14 mouse cellular contexts compared by ENCODE assay signal in genomic region chr5:142473696-142474095, GRCm38 (mm10). TPM values are rescaled to one million over a fixed set of nuclear protein-coding genes. Genes with fewer than 3 reads are reported as not detected.
DNase-seq lines count a peak whose midpoint lies in the region; ATAC-seq lines count a peak whose summit lies in the region.
"Had no signal": no experiment of that assay in that cellular context is flagged by ENCODE, and none has a peak within 500 bp of the region (broad histone marks: within the 10 kb centered on the region; RNA-seq: fewer than 3 reads in every experiment).

No protein-coding gene starts in this region.

- DNase-seq in cerebellum, postnatal 25 days, result peak; percentile 49 to 60
- no peak for DNase-seq in cerebellum, postnatal 4 days (ENCODE audit: low spot score in 2 of 2)
- DNase-seq in neural tube, embryonic 11.5 days (ENCODE audit: low spot score), result peak; percentile 41
- DNase-seq in neural tube, embryonic 10.5 days (ENCODE audit: extremely low spot score, low spot score), result no peak
- DNase-seq in left cerebral cortex, postnatal 14 days (ENCODE audit: low spot score in 2 of 2), result peak; percentile 63 to 88
- peak; percentile 77 to 87 for DNase-seq in right cerebral cortex, postnatal 36 days (ENCODE audit: low spot score in 2 of 2)
- no peak for DNase-seq in urinary bladder, adult 18-20 months (ENCODE audit: low spot score in 2 of 2)
- DNase-seq: gastrocnemius, postnatal 25 days; thymus, postnatal 36 days had no signal

- no peaks in the 10 kb centered on the region for H3K27me3 ChIP-seq in neural tube, embryonic 11.5 days (ENCODE audit: control insufficient read depth, insufficient read depth, low read length)
- H3K27me3 ChIP-seq in intestine, embryonic 15.5 days (replicated peaks), result no peaks in the 10 kb centered on the region

- intact Hi-C loops in left cerebral cortex, postnatal 14 days (cut with DNase I), result no loop called here

- H3K9me3 ChIP-seq in neural tube, embryonic 11.5 days (ENCODE audit: control insufficient read depth, low read length), result no peaks in the 10 kb centered on the region
- H3K9me3 ChIP-seq in intestine, embryonic 15.5 days, result no peaks in the 10 kb centered on the region

- H3K4me2 ChIP-seq in neural tube, embryonic 11.5 days (ENCODE audit: low read depth), result no peak overlapping the region
- no peak overlapping the region for H3K4me2 ChIP-seq in intestine, embryonic 15.5 days (replicated peaks)

- no peak for ATAC-seq in neural tube, embryonic 11.5 days (ENCODE audit: insufficient read depth, low FRiP score, low TSS enrichment)
- no peak for ATAC-seq in intestine, embryonic 15.5 days

- no peak overlapping the region for H3K27ac ChIP-seq in neural tube, embryonic 11.5 days (ENCODE audit: low read depth, low read length)
- H3K27ac ChIP-seq in intestine, embryonic 15.5 days, result no peak overlapping the region

- H3K9ac ChIP-seq in neural tube, embryonic 11.5 days (ENCODE audit: low read length), result no peak overlapping the region
- H3K9ac ChIP-seq in intestine, embryonic 15.5 days, result no peak overlapping the region

- WGBS in neural tube, embryonic 11.5 days, result 52% methylated on average over 10 of the region's 10 CpGs
- 67% methylated on average over 10 of the region's 10 CpGs for WGBS in intestine, embryonic 15.5 days

- peaks cover 6% of the 10 kb centered on the region for H3K36me3 ChIP-seq in neural tube, embryonic 11.5 days (ENCODE audit: control insufficient read depth, insufficient read depth, low read length)
- peaks cover 10% of the 10 kb centered on the region; the same call in 1 of the 2 replicates for H3K36me3 ChIP-seq in intestine, embryonic 15.5 days

- H3K4me1 ChIP-seq in neural tube, embryonic 11.5 days (ENCODE audit: control insufficient read depth, insufficient read depth, low read length), result no peaks in the 10 kb centered on the region
- H3K4me1 ChIP-seq in intestine, embryonic 15.5 days (replicated peaks), result no peaks in the 10 kb centered on the region

- H3K4me3 ChIP-seq in neural tube, embryonic 11.5 days (ENCODE audit: low read depth, low read length), result no peak overlapping the region
- H3K4me3 ChIP-seq in intestine, embryonic 15.5 days (replicated peaks), result no peak overlapping the region
- H3K4me3 ChIP-seq: myocyte had no signal

RNA-seq across cellular contexts. Expression of gene Ap5z1, which starts 10.0 kb away (rescaled TPM):
- 11.7 and 12.0 TPM in 2 replicates for polyA plus RNA-seq in neural tube, embryonic 11.5 days (2014; fragmentation: Nextera tagmentation; extraction: Ambion mirVana)
- total RNA-seq in left cerebral cortex, postnatal 14 days (2021), result 10 to 100 TPM; 18.6 to 21.0 TPM
- 12.0 and 13.6 TPM in 2 replicates for polyA plus RNA-seq in intestine, embryonic 15.5 days (2015; fragmentation: Nextera tagmentation; extraction: Ambion mirVana)

RNA-seq across cellular contexts. Expression of gene Papolb, which starts 56.2 kb away (rescaled TPM):
- 0.22 and 0.32 TPM in 2 replicates for polyA plus RNA-seq in neural tube, embryonic 11.5 days (2014; fragmentation: Nextera tagmentation; extraction: Ambion mirVana)
- total RNA-seq in left cerebral cortex, postnatal 14 days (2021), result 1 to 10 TPM in 1 of 2 experiments, under 1 TPM in 1; 0.85 to 1.1 TPM
- polyA plus RNA-seq in intestine, embryonic 15.5 days (2015; fragmentation: Nextera tagmentation; extraction: Ambion mirVana), result 0.05 and 0.08 TPM in 2 replicates
- total RNA-seq: hematopoietic stem cell, adult 5-6 weeks; MEL had no signal
- polyA plus RNA-seq: large intestine, adult 2 months had no signal

Comparison
In these comparisons a context has a peak if more than half of its experiments do, and no peak if none do; other contexts are left out.
1. DNase-seq: peak in cerebellum, postnatal 25 days (2 of 2), neural tube, embryonic 11.5 days (single experiment), left cerebral cortex, postnatal 14 days (2 of 2) and right cerebral cortex, postnatal 36 days (2 of 2); none in cerebellum, postnatal 4 days (0 of 2), neural tube, embryonic 10.5 days (single experiment) and urinary bladder, adult 18-20 months (0 of 2).